Mouse (Mus musculus) erythroblast, embryonic 14.5 days (primary cell): ENCODE results near the gene Olfr70.

Source experiments
- GATA1 ChIP-seq: IDR thresholded peaks from 2 replicates; pipeline ENCODE4 v1.6.1; 2012; ENCODE audit warnings: low read length, inconsistent platforms, mixed read lengths
- TAL1 ChIP-seq: IDR thresholded peaks from 3 replicates; pipeline ENCODE4 v1.6.1; 2012; ENCODE audit warnings: low read length, inconsistent platforms, mixed read lengths

- TF ChIP-seq GATA1: no peak
- TF ChIP-seq TAL1: no peak
Measured at GRCm38 (mm10) chr4:43674974-43675373, 25.6 kb downstream of the Olfr70 start.
